Mouse (Mus musculus) left cerebral cortex, postnatal 14 days (tissue): ENCODE measurements around the gene Trim33. TPM values are rescaled to one million over a fixed set of nuclear protein-coding genes. Genes with fewer than 3 reads are reported as not detected.
A peak's percentile ranks its signal among the peaks of the same experiment; 100 is the strongest.

Source experiments
- DNase-seq, 2 experiments: peaks; one replicate each; pipeline ENCODE4 v3.0.0; 2021 to 2022; ENCODE audit warnings: low spot score in 2 of 2, mixed read lengths in 1 of 2
- intact Hi-C: fragments of 180-260 bp; cut with DNase I; formaldehyde crosslinking; loops from one replicate; pipeline ENCODE4 v1.15.1; 2025
- long read RNA-seq, 2 experiments: library from polyadenylated mRNA; stranded (forward); transcript quantifications; one replicate each; pipeline ENCODE4 v2.0.0; 2021
- total RNA-seq, 2 experiments: library from RNA; stranded (reverse); gene quantifications; 2 replicates each; pipeline ENCODE4 v1.2.3; 2021

Trim33 gene
- total RNA-seq: 10 to 100 TPM; 54.5 to 55.0 TPM
- long read RNA-seq, experiment 1, full-length matches to known transcripts: 11 of 16 reads
- long read RNA-seq, experiment 1, partial matches to known transcripts: 3 of 16 reads
- long read RNA-seq, experiment 1, other reads (novel, unspliced or antisense): 2 of 16 reads
- long read RNA-seq, experiment 2, full-length matches to known transcripts: 8 of 12 reads
- long read RNA-seq, experiment 2, partial matches to known transcripts: 2 of 12 reads
- long read RNA-seq, experiment 2, other reads (novel, unspliced or antisense): 2 of 12 reads

DNA sequence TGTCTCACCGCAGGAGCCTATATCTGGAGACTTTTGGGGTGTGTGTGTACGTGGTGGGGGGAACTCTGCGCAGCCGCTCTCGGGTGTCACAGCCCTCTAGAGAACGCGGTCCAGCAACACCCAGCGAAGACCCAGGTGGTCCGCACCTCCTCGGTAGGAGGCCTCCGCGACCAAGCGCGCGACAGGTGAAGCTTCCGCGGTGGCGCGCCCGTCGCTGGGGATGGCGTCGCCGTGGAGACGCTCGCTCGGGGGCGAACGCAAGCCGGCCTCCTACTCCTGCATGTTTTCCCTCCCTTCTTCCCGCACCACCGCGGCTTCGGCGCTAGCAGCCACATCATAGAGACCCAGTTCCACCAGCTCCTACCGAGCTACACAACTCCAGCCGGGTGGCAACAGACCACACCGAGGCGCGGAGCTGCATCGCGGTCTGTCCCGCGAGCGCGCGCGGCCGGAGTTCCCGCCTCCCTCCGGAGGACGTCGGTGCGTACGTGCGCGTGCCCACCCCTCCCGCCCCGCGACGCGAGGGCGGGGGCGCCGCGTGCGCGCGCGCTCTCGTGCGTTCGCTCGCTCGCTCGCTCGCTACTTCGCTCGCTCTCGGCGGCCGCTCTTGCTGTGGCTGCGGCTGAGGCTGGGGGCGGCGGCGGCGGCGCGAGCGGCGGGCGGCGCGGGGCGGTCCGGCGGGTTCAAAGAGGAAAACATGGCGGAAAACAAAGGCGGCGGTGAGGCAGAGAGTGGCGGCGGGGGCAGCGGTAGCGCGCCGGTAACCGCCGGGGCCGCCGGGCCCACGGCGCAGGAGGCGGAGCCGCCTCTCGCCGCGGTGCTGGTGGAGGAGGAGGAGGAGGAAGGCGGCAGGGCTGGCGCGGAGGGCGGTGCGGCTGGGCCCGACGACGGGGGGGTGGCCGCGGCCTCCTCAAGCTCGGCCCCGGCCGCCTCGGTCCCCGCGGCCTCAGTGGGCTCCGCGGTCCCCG is at the start of gene Trim33:
Gene Trim33 (plus strand): TSS at position 112 of the 968 bp plus-strand sequence.
- DNase-seq: peak; percentile 88 to 89
- intact Hi-C loops: no loop called here

DNA sequence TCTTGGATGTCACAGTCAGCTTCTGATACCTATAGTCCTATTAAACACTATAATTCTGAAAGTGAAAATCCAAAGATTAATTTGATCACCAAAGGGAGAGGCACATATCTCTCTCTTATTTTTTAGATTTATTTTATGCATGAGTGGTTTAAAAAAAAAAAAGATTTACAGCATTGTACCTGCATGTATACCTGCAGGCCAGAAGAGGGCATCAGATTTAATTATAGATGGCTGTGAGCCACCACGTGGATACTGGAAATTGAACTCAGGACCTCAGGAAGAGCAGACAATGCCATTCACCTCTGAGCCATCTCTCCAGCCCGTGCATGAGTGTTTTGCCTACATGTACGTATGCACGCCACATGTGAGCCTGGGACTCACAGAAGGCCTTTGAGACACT is 46.7 kb upstream of the Trim33 start:
- DNase-seq: no peak
- intact Hi-C loops: no loop called here

DNA sequence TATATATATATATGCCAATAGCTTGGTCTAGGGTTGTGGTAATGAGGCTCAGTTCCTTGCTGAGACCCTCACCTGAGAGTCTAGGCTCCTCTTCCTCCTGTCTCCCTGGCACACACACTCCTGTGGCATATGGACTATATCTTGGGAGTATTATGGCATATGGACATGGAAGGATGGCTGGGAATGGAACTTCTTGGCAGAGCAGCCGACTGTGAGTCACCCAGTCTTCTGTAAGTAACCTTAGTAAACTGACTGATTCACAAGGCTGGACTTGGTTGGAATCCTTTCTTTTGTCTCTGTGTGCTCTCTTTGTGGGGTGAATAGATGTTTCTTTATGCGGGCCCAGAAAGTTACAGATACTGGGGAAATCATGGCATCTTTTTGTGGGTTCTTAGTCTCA is 37.6 kb upstream of the Trim33 start:
- intact Hi-C loops: no loop called here
- peak; percentile 23 to 41 for DNase-seq

- peak in 1 of 2 experiments; percentile 27 for DNase-seq
- intact Hi-C loops: no loop called here
These were observed 36.9 kb upstream of the Trim33 start for GRCm38 (mm10) chr3:103242156-103242555.

DNA sequence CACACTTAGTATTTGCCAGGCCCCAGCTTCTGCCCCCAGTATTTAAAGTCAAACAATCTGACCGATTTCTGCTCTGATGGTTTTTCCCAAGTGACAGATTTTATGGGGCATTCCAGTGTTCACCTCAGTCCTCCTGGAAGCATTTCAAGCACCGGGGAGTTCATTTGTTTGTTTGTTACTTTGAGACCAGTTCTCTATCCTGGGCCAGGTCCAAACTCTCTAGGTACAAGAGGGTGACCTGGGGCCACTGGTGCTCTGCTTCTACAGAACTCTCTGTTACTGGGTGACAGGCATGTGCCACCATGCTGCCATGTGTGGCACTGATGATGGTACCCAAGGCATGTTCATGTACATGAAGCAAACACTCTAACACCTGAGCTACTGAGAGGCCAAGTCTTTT is 35.6 kb upstream of the Trim33 start:
- DNase-seq: no peak
- intact Hi-C loops: no loop called here

- DNase-seq: peak; percentile 7 to 47
- intact Hi-C loops: no loop called here
These were observed 32.3 kb upstream of the Trim33 start for GRCm38 (mm10) chr3:103246627-103247260.

DNA sequence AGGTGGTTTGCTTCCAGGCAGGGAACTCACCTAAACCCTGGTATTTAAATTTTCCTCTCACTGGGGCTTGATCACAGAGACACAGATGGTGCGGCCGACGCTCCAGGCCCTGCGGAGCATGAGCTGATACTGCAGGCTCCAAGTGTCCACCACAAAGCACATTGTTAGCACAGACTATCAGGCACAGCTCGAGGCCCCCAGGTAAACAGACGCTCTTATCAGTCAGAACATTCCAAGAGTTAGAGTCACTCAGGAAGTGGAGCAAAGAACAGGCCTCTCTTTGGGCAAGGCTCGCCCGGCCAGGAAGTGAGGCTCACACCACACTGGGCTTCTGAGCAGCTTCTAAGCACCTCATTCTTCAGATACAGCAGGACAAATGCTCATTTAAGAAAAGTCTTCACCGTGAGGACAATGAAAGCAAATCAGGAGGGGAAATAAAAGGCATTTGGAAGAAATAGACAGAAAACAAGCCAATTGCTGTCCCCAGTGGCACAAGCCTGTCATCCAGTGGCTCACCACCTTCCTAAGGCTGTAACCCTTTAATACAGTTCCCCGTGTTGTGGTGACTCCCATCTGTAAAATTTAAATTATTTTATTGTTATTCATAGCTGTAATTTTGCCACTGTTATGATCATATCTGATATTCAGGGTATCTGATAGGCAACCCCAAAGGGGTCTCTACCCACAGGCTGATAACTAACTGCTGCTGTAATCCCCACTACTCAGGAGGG is 22.8 kb upstream of the Trim33 start:
- no peak for DNase-seq
- intact Hi-C loops: no loop called here

- intact Hi-C loops: no loop called here
- no peak for DNase-seq
These were observed 16.2 kb upstream of the Trim33 start for GRCm38 (mm10) chr3:103262802-103263417.

DNA sequence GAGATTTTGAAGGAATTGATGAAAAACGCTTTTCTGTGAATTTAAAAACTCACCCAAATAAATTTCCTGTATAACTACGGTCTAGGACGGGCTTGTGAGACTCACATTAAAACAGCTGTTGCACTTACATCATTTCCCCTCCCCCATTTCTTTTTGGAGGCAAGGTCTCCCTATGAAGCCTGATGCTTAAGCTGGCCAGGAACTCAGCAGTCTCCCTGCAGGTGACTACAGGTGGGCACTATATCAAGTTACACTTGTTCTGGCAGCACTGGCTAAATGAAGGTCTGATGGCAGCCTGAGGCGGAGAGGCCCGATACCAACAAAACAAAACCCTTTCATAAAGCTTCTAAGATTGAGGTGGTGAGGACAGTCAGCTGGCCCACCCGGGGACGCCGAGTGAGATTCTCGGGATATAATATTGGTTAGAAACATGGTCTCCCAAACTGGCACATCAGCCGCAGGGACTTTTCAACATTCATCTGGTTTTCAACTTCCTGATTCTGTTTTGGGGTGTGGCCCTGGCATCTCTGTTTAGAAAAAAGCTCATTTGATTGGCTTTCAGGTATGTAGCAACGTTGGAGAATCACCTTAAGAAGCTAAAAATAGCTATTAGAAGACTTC is 422 bp upstream of the Trim33 start:
- DNase-seq: peak; percentile 9 to 18
- intact Hi-C loops: no loop called here

DNA sequence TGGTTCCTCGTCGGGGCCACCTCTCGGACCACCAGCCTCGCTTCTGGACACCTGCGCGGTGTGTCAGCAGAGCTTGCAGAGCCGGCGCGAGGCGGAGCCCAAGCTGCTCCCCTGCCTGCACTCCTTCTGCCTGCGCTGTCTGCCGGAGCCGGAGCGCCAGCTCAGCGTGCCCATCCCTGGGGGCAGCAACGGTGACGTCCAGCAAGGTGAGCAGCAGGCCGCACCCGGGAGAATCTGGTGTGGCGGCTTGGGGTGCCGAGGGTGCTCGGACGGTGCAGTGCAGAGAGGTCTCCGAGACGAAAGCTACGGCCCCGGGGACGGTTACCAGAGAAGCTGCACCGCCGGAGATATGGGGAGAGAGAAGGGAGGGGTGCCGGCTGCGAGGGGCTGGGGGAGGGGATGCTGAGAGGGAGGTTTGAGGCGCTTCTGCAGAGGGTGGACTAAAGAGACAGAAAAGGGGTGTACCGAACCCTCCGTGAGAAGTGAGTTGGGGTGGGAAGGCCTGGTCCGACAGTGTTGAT is 1.2 kb downstream of the Trim33 start:
- DNase-seq: peak; percentile 27 to 45
- intact Hi-C loops: no loop called here

GRCm38 (mm10) chr3:103280875-103281274 is 1.8 kb downstream of the Trim33 start:
- intact Hi-C loops: no loop called here
- DNase-seq: peak in 1 of 2 experiments; percentile 6

- DNase-seq: no peak
- intact Hi-C loops: no loop called here
These were observed 9.7 kb downstream of the Trim33 start for GRCm38 (mm10) chr3:103288761-103289160.

GRCm38 (mm10) chr3:103291087-103291486 is 12.0 kb downstream of the Trim33 start:
- intact Hi-C loops: no loop called here
- no peak for DNase-seq

- no peak for DNase-seq
- intact Hi-C loops: no loop called here
These were observed 26.4 kb downstream of the Trim33 start for GRCm38 (mm10) chr3:103305411-103305982.

GRCm38 (mm10) chr3:103309252-103309651 is 30.2 kb downstream of the Trim33 start:
- intact Hi-C loops: no loop called here

DNA sequence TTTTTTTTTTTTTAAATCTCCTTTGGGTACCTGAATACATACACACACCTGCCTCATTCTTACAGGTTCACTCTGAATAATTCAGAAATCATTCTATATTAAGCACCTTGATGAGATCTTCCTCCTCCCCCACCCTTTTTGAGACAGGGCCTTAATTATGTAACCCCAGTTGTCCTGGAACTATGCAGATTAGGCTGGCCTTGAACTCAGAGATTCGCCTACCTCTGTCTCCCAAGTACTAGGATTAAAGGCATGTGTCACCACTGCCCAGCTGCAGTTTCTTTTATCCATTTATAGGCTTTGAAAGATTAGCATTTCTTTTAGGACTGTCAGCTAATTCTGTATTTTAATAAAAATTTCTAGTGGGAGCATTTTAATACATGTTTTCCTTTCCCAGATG is 30.7 kb downstream of the Trim33 start:
- intact Hi-C loops: no loop called here
- no peak for DNase-seq

More at GRCm38 (mm10) chr3:103309252-103309651, 30.2 kb downstream of the Trim33 start:
- DNase-seq: no peak

DNA sequence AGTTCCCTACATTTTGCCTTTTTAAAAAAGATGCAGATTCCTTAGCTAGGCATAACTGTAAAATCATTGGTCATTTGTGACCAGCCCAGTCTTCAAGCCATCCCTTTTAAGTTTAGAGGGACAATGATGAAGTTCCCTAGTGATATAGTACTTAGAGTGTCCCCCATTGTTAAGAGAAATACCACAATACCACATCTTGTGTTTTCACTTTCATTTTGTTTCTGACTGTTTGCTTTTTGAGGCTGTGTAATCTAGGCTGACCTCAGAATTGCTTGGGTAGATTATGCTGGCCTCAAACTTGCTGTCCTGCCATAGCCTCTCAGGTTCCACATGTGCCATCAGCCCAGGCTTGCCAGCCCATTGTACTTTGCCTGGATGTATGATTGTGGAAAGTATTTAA is 35.2 kb downstream of the Trim33 start:
- intact Hi-C loops: no loop called here
- no peak for DNase-seq

- intact Hi-C loops: no loop called here
- DNase-seq: no peak
These were observed 56.3 kb downstream of the Trim33 start for GRCm38 (mm10) chr3:103335371-103335770.
